Mouse (Mus musculus): ENCODE results near the gene Dysf. TPM values are rescaled to one million over a fixed set of nuclear protein-coding genes. Genes with fewer than 3 reads are reported as not detected.

Dysf gene
- polyA plus RNA-seq, 1 experiment, result not detected

DNA sequence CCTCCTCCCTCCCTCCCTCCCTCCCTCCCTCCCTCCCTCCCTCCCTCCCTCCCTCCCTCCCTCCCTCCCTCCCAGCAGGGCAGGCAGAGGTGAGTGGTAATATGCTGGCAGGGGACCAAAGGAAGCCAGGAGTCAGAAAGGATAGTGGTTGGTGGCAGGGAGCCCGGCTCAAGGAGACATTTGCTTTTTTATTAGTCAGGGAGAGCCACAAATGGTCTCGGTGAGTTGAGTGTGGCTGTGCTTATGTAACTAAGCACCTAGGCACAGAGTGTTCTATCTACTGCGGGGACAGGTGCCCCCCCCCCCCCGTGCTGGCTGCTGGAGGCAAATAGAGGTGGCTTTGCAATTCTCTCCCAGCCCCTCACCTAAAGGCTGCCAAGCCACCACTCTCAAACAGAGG, 216.5 kb downstream of the Dysf start:
- no peak for TF ChIP-seq GATA1 (IDR thresholded peaks at IDR 0.05; ENCODE audit: low read length)

- TF ChIP-seq GATA1 (IDR thresholded peaks at IDR 0.05; ENCODE audit: low read length), result no peak
Observed at GRCm38 (mm10) chr6:84225587-84225986, 217.2 kb downstream of the Dysf start.

- no peak for TF ChIP-seq GATA1 (IDR thresholded peaks at IDR 0.05; ENCODE audit: low read length)
Observed at GRCm38 (mm10) chr6:84228196-84228595, 219.8 kb downstream of the Dysf start.

DNA sequence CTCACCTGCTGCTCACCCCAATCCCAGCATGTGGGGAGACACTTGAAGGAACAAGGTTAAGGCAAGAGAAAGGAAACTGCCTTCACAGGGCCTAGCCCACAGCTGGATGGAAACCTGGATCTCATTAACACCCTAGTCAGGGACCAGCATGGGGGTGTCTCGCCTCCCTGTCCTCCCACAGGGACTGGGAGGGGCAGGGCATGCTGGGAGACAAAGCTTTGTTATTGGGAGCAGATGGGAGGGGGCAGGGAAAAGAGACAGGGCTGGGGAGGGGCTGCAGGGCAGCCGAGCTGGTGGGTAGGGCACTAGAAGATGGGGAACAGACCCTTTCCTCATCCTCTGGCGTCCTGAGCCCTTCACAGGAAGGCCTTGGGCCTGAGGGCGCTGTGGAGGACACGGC, 220.4 kb downstream of the Dysf start:
- no peak for TF ChIP-seq GATA1 (IDR thresholded peaks at IDR 0.05; ENCODE audit: low read length)

- no peak for TF ChIP-seq GATA1 (IDR thresholded peaks at IDR 0.05; ENCODE audit: low read length)
Observed at GRCm38 (mm10) chr6:84229739-84230138, 221.3 kb downstream of the Dysf start.

DNA sequence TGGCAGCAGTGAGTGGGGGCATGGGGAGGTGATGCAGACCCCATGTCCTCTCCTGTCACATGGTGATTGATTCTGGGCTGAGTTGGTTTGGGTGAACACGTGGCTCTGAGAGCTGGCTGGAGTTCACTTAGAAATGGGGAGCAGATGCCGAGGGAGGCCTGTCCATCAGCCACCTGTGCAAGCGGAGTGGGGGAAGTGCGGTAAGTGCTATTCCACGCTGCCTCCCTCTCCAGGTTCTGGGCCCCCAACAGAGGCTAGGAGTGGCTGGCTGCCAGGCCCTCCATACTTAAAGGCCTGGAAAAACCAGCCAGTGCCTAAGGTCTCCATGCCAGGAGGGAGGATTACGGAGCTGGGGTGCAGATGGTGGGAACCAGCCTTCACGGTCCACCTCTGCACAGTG, 222.7 kb downstream of the Dysf start:
- no peak for TF ChIP-seq GATA1 (IDR thresholded peaks at IDR 0.05; ENCODE audit: low read length)

- no peak for TF ChIP-seq GATA1 (IDR thresholded peaks at IDR 0.05; ENCODE audit: low read length)
Observed at GRCm38 (mm10) chr6:84232063-84232760, 223.8 kb downstream of the Dysf start.

- TF ChIP-seq GATA1 (IDR thresholded peaks at IDR 0.05; ENCODE audit: low read length), result no peak
Observed at GRCm38 (mm10) chr6:84233783-84234182, 225.4 kb downstream of the Dysf start.

GRCm38 (mm10) chr6:84235365-84235764, 227.0 kb downstream of the Dysf start:
- no peak for TF ChIP-seq GATA1 (IDR thresholded peaks at IDR 0.05; ENCODE audit: low read length)

DNA sequence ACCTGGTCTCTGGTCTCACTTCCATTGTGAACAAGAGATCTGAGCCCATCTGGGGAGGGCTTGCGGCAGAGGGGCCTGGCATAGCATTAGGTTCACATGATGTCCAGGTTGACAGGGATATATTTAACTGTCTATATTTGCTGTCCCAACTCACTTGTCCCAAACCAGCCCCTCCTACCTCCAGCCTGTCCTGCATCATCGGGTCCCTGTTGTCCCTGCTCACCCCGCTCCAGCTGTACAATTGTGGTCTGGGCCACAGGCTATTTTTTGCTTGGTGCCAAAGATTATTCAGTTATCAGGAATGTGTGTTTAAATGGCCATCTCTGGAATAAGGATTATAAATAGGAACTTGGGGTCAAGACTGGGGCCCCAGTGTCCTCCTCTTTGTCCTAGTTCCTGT, 235.0 kb downstream of the Dysf start:
- TF ChIP-seq GATA1 (IDR thresholded peaks at IDR 0.05; ENCODE audit: low read length), result no peak

GRCm38 (mm10) chr6:84246101-84246760, 237.8 kb downstream of the Dysf start:
- no peak for TF ChIP-seq GATA1 (IDR thresholded peaks at IDR 0.05; ENCODE audit: low read length)

- no peak for TF ChIP-seq GATA1 (IDR thresholded peaks at IDR 0.05; ENCODE audit: low read length)
Observed at GRCm38 (mm10) chr6:84246979-84247378, 238.6 kb downstream of the Dysf start.

Other genes starting within 250 kb of the Dysf start
- not detected in 2 replicates for gene Ankrd53, start 245.9 kb upstream of the Dysf start, polyA plus RNA-seq (2012)
- gene Tex261, start 232.8 kb upstream of the Dysf start, polyA plus RNA-seq (2012), result 46.2 and 58.9 TPM in 2 replicates
- 6.5 and 8.1 TPM in 2 replicates for gene Nagk, start 213.6 kb upstream of the Dysf start, polyA plus RNA-seq (2012)
- gene Paip2b, start 176.8 kb upstream of the Dysf start, polyA plus RNA-seq (2012), result 9.5 and 13.9 TPM in 2 replicates
- 3.5 and 4.3 TPM in 2 replicates for gene Zfp638, start 141.5 kb upstream of the Dysf start, polyA plus RNA-seq (2012)